In genomic region chr3:96277428-96277799, GRCm38 (mm10) we compare ENCODE assay signal across 8 mouse cellular contexts. TPM values are rescaled to one million over a fixed set of nuclear protein-coding genes. Genes with fewer than 3 reads are reported as not detected.
DNase-seq lines count a peak whose midpoint lies in the region; ATAC-seq and TF ChIP-seq lines count a peak whose summit lies in the region.

No protein-coding gene starts in this region.

- DNase-seq in kidney, postnatal 0 days (ENCODE audit: low spot score), result peak; percentile 68
- DNase-seq in kidney, adult 9 months, result no peak
- DNase-seq in T-cell, adult 2 months (ENCODE audit: low spot score), result peak; percentile 67
- peak; percentile 73 to 84 for DNase-seq in kidney, postnatal 4 days
- peak; percentile 60 to 67 for DNase-seq in spleen, adult 2 months (ENCODE audit: low read depth in 1 of 2, low spot score in 2 of 2)
- DNase-seq in layer of hippocampus, postnatal 14 days (ENCODE audit: low spot score in 2 of 2), result no peak

- no peak for TF ChIP-seq POLR2A in spleen, adult 2 months (IDR thresholded peaks at IDR 0.05; ENCODE audit: low read depth, low read length)

- H3K9ac ChIP-seq in kidney, postnatal 0 days (ENCODE audit: low read depth, low read length), result peak overlapping the region; percentile 59
- H3K9ac ChIP-seq in forebrain, embryonic 13.5 days, result peak overlapping the region; percentile 67

- H3K9me3 ChIP-seq in kidney, postnatal 0 days (replicated peaks; ENCODE audit: low read length), result no peaks in the 10 kb centered on the region
- no peaks in the 10 kb centered on the region for H3K9me3 ChIP-seq in forebrain, embryonic 13.5 days (replicated peaks)

- H3K36me3 ChIP-seq in kidney, postnatal 0 days (ENCODE audit: insufficient read depth, low read length), result no peaks in the 10 kb centered on the region
- H3K36me3 ChIP-seq in forebrain, embryonic 13.5 days (ENCODE audit: poor library complexity, severe bottlenecking), result no peaks in the 10 kb centered on the region
- H3K36me3 ChIP-seq in spleen, adult 2 months (ENCODE audit: control insufficient read depth, insufficient read depth, low read length), result no peaks in the 10 kb centered on the region

- H3K4me3 ChIP-seq in kidney, postnatal 0 days (replicated peaks; ENCODE audit: low read depth, low read length), result peak overlapping the region; percentile 44
- H3K4me3 ChIP-seq in forebrain, embryonic 13.5 days, result peak overlapping the region; percentile 49
- H3K4me3 ChIP-seq in spleen, adult 2 months (ENCODE audit: extremely low read depth, insufficient read depth, insufficient read length), result peak overlapping the region; percentile 72; the same call in 1 of the 2 replicates

- no peaks in the 10 kb centered on the region for H3K27me3 ChIP-seq in kidney, postnatal 0 days (ENCODE audit: insufficient read depth, low read length)
- H3K27me3 ChIP-seq in forebrain, embryonic 13.5 days, result peaks cover 19% of the 10 kb centered on the region
- H3K27me3 ChIP-seq in spleen, adult 2 months (ENCODE audit: control insufficient read depth, insufficient read depth, low read length), result no peaks in the 10 kb centered on the region

- no peak; the same call in 1 of the 2 replicates for TF ChIP-seq CTCF in kidney, postnatal 0 days (IDR thresholded peaks at IDR 0.05; ENCODE audit: low read depth)
- TF ChIP-seq CTCF in spleen, adult 2 months (IDR thresholded peaks at IDR 0.05; ENCODE audit: extremely low read depth, insufficient read depth, insufficient read length, insufficient replicate concordance), result no peak

- H3K4me1 ChIP-seq in kidney, postnatal 0 days (replicated peaks; ENCODE audit: insufficient read depth, low read length), result no peaks in the 10 kb centered on the region
- peaks cover 10% of the 10 kb centered on the region for H3K4me1 ChIP-seq in forebrain, embryonic 13.5 days
- peaks cover 5% of the 10 kb centered on the region; the same call in 1 of the 2 replicates for H3K4me1 ChIP-seq in spleen, adult 2 months (ENCODE audit: control insufficient read depth, insufficient read depth, insufficient read length)

- WGBS in kidney, postnatal 0 days, result 20% methylated on average over 8 of the region's 8 CpGs
- WGBS in forebrain, embryonic 13.5 days, result 19% methylated on average over 8 of the region's 8 CpGs
- 16% methylated on average over 8 of the region's 8 CpGs for WGBS in spleen, adult 2 months

- peak overlapping the region; percentile 81 for H3K4me2 ChIP-seq in kidney, postnatal 0 days (ENCODE audit: low read length)
- H3K4me2 ChIP-seq in forebrain, embryonic 13.5 days, result peak overlapping the region; percentile 71

- peak overlapping the region; percentile 60; the same call in 1 of the 2 replicates for H3K27ac ChIP-seq in kidney, postnatal 0 days
- peak overlapping the region; percentile 94; the same call in 1 of the 2 replicates for H3K27ac ChIP-seq in forebrain, embryonic 13.5 days
- H3K27ac ChIP-seq in spleen, adult 2 months (ENCODE audit: insufficient read depth, low read length), result peak overlapping the region; percentile 62

- ATAC-seq in kidney, postnatal 0 days (replicated peaks; ENCODE audit: low FRiP score, low read depth), result no peak
- no peak for ATAC-seq in forebrain, embryonic 13.5 days
- ATAC-seq in megakaryocyte progenitor cell, adult 5-6 weeks (replicated peaks; ENCODE audit: poor library complexity), result peak; percentile 62

RNA-seq across cellular contexts. Expression of gene Hist2h2bb, which starts 7.9 kb away (rescaled TPM):
- polyA plus RNA-seq in kidney, postnatal 0 days (2015; fragmentation: Nextera tagmentation; extraction: Ambion mirVana), result 4.9 and 5.4 TPM in 2 replicates
- polyA plus RNA-seq in forebrain, embryonic 13.5 days (2015; fragmentation: Nextera tagmentation; extraction: Ambion mirVana), result 16.0 and 19.8 TPM in 2 replicates
- 1,111 and 1,146 TPM in 2 replicates for total RNA-seq in megakaryocyte progenitor cell, adult 5-6 weeks (2015)
- total RNA-seq in megakaryocyte progenitor cell, adult 5-6 weeks (2017), result 9,134 and 9,995 TPM in 2 replicates
- 14.7 and 15.9 TPM in 2 replicates for polyA plus RNA-seq in spleen, adult 2 months (2012; rRNA removed)
- total RNA-seq in layer of hippocampus, postnatal 14 days (2021), result 100 to 1,000 TPM; 133 to 147 TPM

RNA-seq across cellular contexts. Expression of gene Hist2h3b, which starts 9.0 kb away (rescaled TPM):
- polyA plus RNA-seq in kidney, postnatal 0 days (2015; fragmentation: Nextera tagmentation; extraction: Ambion mirVana), result 34.6 and 36.5 TPM in 2 replicates
- polyA plus RNA-seq in forebrain, embryonic 13.5 days (2015; fragmentation: Nextera tagmentation; extraction: Ambion mirVana), result 105 and 122 TPM in 2 replicates
- total RNA-seq in megakaryocyte progenitor cell, adult 5-6 weeks (2015), result 773 and 862 TPM in 2 replicates
- 369 and 430 TPM in 2 replicates for total RNA-seq in megakaryocyte progenitor cell, adult 5-6 weeks (2017)
- polyA plus RNA-seq in spleen, adult 2 months (2012; rRNA removed), result 102 and 177 TPM in 2 replicates
- total RNA-seq in layer of hippocampus, postnatal 14 days (2021), result 100 to 1,000 TPM in 1 of 2 experiments, 10 to 100 TPM in 1; 73.5 to 102 TPM

RNA-seq across cellular contexts. Expression of gene Hist2h4, which starts 14.3 kb away (rescaled TPM):
- polyA plus RNA-seq in kidney, postnatal 0 days (2015; fragmentation: Nextera tagmentation; extraction: Ambion mirVana), result 9.6 and 9.9 TPM in 2 replicates
- polyA plus RNA-seq in forebrain, embryonic 13.5 days (2015; fragmentation: Nextera tagmentation; extraction: Ambion mirVana), result 22.4 and 24.3 TPM in 2 replicates
- 111 and 118 TPM in 2 replicates for total RNA-seq in megakaryocyte progenitor cell, adult 5-6 weeks (2015)
- 114 and 115 TPM in 2 replicates for total RNA-seq in megakaryocyte progenitor cell, adult 5-6 weeks (2017)
- 9.3 and 15.4 TPM in 2 replicates for polyA plus RNA-seq in spleen, adult 2 months (2012; rRNA removed)
- 10 to 100 TPM; 25.2 to 29.8 TPM for total RNA-seq in layer of hippocampus, postnatal 14 days (2021)

RNA-seq across cellular contexts. Expression of gene Fcgr1, which starts 16.4 kb away (rescaled TPM):
- 2.0 and 2.5 TPM in 2 replicates for polyA plus RNA-seq in kidney, postnatal 0 days (2015; fragmentation: Nextera tagmentation; extraction: Ambion mirVana)
- polyA plus RNA-seq in forebrain, embryonic 13.5 days (2015; fragmentation: Nextera tagmentation; extraction: Ambion mirVana), result 0.56 and 1.0 TPM in 2 replicates
- total RNA-seq in megakaryocyte progenitor cell, adult 5-6 weeks (2015), result 0.37 and 1.2 TPM in 2 replicates
- 0.14 and 0.21 TPM in 2 replicates for total RNA-seq in megakaryocyte progenitor cell, adult 5-6 weeks (2017)
- 5.2 and 6.0 TPM in 2 replicates for polyA plus RNA-seq in spleen, adult 2 months (2012; rRNA removed)
- 1 to 10 TPM; 2.3 to 2.5 TPM for total RNA-seq in layer of hippocampus, postnatal 14 days (2021)

RNA-seq across cellular contexts. Expression of gene Hist2h3c1, which starts 30.9 kb away (rescaled TPM):
- 0.62 and 1.0 TPM in 2 replicates for polyA plus RNA-seq in kidney, postnatal 0 days (2015; fragmentation: Nextera tagmentation; extraction: Ambion mirVana)
- polyA plus RNA-seq in forebrain, embryonic 13.5 days (2015; fragmentation: Nextera tagmentation; extraction: Ambion mirVana), result 0.34 and 0.93 TPM in 2 replicates
- total RNA-seq in megakaryocyte progenitor cell, adult 5-6 weeks (2015), result 17.3 and 17.9 TPM in 2 replicates
- total RNA-seq in megakaryocyte progenitor cell, adult 5-6 weeks (2017), result 2.8 TPM in 1 of 2 replicates, not detected in the other
- not detected in 2 replicates for polyA plus RNA-seq in spleen, adult 2 months (2012; rRNA removed)
- total RNA-seq in layer of hippocampus, postnatal 14 days (2021), result not detected

Comparison
In these comparisons a context has a peak if more than half of its experiments do, and no peak if none do; other contexts are left out.
1. DNase-seq: peak in kidney, postnatal 0 days (single experiment), T-cell, adult 2 months (single experiment), kidney, postnatal 4 days (2 of 2) and spleen, adult 2 months (2 of 2); none in kidney, adult 9 months (single experiment) and layer of hippocampus, postnatal 14 days (0 of 2).
2. Peak in every context shown above with its lines, with median percentiles within 50 percentile points of each other: H3K27ac ChIP-seq and H3K4me3 ChIP-seq.